Mouse (Mus musculus) ES-Bruce4 (cell line): ENCODE measurements around the gene Lmx1b.

Source experiments
- CTCF ChIP-seq: IDR thresholded peaks from one replicate; pipeline ENCODE4 v1.8.1; 2011; ENCODE audit warnings: low read depth, low read length
- POLR2A ChIP-seq: IDR thresholded peaks from one replicate; pipeline ENCODE4 v1.8.1; 2011; ENCODE audit warnings: low read length; ENCODE audit not compliant: insufficient read depth

- TF ChIP-seq POLR2A (no peak), CTCF (no peak)
Observed at GRCm38 (mm10) chr2:33633237-33633636, 7.1 kb downstream of the Lmx1b start.
